Mouse (Mus musculus): ENCODE results near the gene Hspa12b.
A peak's percentile ranks its signal among the peaks of the same experiment; 100 is the strongest.

Hspa12b gene

DNA sequence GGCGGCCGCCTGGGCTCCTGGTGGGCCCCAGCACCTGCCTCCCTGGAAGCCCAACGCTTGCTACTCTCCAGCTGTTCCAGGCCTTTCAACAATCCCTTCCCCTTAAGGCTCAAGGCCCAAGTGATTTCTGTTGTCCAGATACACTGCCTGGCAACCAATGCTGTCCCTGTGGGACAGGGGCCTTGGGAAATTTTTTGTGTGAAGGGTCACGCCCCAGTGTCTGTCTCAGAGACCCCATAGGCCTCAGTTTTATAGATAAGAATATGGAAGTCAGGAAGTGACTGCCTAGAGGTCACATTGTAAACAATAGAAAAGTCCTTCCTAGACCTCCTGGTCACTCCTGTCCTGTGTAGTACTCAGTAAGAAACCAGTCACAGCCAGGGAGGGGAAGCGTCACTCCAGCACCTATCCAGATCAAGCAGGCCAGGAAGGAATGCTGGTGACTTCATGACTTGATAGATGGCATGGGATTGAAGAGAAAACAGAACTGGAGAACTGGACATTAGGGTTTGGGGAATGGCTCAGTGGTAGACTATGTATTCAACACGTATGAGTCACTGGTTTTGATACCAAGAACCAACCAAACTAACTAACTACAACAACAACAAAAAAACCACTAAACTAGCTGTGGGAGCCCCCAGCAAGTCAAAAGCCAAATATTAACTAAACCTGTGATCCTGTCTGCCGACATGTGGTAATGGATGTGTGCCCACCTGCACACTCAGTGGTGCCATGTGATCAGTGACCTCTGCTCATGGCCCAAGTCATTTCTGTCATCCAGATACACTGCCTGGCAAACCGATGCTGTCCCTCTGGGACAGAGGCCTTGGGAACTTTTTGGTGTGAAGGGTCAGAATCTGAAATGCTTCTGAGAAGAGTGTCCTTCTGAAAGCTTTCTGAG, 21.5 kb downstream of the Hspa12b start:
- no peak for DNase-seq (ENCODE audit: low spot score)

DNA sequence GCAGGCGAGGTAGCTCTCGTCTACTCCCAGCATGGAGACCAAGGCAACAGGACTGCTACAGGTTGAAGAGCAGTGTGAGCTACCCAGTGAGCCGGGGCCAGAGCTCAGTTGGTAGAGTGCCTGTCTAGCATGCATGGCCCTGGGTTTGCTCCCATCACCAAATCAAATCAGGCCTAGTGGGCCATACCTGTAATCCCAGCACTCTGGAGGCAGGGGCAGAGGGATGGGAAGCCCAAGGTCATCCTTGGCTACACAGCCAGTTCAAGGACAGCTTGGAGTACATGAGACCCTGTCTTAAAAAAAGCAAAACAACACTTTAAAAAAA, 22.1 kb downstream of the Hspa12b start:
- no peak for DNase-seq (ENCODE audit: low spot score)

DNA sequence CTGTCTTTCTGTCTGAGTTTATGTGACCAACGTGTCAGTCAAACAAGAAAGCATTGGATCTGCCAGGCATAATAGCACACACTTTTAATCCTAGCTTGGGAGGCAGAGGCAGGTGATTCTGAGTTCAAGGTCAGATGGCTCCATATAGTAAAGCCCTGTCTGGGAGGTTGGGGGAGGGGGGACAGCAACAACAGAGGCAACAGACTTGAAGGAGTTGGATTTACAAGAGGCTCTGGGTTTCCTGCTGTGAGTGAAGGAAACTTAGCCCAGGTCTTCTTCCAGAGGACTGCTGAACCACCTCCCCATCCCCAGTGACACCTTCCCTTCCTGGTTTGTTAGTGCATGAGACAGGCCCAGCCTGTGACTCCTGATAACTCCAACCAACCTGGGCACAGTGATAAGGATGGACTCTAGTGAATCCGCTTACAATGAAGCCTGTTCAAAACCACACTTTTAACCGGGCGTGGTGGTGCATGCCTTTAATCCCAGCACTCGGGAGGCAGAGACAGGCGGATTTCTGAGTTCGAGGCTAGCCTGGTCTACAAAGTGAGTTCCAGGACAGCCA, 25.2 kb downstream of the Hspa12b start:
- no peak for DNase-seq (ENCODE audit: low spot score)

DNA sequence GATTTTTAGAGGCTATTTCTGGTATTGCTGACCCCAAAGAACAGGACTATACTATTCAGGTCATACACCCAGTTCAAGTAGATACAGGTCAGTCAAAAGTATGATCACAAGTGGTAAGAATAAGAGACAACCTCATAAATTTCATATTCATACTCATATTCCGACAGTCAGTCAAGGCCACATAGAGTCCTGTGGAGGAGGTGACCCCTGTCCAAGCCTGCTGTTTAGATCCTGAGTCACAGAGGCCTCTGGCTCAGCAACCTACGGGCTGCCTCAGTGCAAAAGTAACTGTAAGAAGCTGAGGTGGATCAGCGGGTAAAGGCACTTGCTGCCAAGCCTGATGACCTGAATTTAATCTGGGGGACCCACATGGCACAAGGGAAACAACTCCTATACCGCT, 27.0 kb downstream of the Hspa12b start:
- DNase-seq (ENCODE audit: low spot score), result no peak

DNA sequence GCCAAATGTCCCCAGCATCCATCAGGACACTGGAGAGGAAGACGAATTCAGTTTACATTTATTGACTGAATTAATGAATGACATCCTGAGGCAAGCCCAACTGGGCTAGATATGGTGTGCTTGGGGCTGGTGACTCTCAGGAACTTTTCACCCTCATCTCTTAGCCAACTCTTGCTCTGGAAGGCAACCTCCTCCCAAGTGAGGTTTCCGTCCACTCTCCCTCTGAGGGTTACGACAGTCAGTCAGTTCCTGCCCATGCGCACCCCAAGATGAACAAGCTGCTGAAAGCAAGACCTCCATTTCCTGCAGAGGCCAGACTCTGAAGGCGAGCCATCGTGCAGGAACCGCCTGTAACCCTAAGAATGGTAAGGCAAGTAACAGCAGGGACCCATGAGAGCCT, 29.9 kb downstream of the Hspa12b start:
- no peak for DNase-seq (ENCODE audit: low spot score)

DNA sequence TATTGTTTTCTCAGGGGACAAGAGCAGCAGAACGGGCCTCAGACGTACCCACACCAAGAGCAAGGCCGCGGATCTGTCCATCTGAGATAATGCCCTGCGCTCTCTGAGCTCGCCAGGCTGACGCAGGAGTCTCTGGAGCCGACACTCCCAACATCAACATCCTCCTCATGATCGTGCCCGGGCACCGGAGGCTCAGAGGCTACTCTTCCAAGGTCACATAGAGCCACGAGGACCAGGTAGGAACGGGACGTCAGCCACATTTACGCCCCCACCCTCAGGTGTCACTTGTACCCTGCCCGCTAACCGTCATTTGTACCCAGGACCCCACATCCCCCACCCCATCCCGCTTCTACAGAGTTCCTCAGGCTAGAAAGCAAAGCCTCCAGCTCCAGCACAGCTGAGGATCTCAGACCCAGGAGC, 32.4 kb downstream of the Hspa12b start:
- DNase-seq (ENCODE audit: low spot score), result no peak

DNA sequence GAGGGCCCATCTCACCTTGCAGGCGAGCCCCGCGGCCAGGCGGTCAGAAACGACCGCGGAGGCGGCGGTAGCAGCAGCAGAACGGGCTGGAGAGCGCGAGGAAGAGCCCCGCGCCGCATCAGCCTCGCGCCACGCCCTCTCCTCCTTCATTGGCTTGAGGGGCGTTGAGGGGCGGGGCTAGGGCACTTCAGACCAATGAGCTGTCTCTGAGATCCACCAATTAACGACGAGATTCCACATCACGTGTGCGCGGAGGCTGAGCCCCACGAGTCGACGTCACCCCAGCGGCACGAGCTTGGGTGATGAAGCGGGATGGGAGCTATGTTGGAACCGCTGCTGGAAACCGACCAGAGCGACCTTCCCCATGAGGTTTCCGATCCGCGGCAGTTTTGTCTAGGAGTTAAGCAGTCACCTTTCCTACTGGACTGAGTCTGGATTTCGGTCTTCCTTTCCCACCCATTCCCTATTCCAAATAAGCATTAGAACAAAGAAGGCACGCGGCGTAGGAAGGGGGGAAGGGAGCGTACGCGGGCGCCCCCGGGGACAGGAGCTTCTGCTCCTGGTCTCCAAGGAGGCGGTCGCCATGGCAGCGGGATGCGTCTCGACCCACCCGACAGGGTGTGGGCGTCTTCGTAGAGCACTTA, 33.0 kb downstream of the Hspa12b start, which contains the start of gene 1700037H04Rik:
TSS of gene 1700037H04Rik (minus strand) at position 144 of the 644 bp plus-strand sequence.
- DNase-seq (ENCODE audit: low spot score), result peak; percentile 98

DNA sequence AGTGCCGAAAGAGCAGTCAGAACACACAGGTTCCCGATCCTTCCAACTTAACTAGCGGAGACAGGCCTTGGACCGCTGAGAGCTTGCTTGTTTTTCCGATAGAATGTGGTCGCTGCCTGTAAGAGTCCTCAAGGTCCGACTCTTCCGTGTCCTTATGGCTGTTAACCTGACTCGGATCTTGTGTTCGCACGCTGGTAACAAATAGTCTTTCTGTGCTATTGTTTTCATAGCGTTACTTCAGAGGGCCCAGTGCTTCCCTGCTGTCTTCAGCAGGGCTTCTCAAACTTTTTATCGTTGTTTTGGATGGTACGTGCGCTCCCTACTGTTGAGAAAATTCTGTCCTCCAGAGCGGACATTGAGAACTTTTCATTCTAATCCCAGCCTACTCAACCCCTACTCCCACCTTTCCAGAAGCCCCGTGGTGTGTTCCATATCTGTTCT, 33.6 kb downstream of the Hspa12b start:
- peak; percentile 45 for DNase-seq (ENCODE audit: low spot score)

DNA sequence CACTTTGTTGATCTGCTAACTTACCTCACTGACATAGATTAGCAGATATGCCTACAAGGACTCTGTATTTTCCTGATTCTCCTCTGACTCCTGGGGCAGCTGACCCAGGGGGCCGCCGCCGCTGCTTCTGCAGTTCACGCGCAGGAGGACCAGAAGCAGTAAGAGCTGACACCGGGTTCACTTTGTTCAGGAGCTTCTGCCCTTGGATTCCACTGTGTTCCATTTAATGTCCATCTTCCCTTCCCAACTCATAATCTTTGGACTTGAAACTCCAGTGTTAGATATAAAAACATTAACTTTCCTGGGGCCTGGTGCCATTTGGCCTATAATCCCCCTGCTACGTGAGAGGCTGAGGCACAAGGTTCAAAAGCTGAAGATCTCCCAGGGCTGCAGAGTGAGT, 36.8 kb downstream of the Hspa12b start:
- no peak for DNase-seq (ENCODE audit: low spot score)

DNA sequence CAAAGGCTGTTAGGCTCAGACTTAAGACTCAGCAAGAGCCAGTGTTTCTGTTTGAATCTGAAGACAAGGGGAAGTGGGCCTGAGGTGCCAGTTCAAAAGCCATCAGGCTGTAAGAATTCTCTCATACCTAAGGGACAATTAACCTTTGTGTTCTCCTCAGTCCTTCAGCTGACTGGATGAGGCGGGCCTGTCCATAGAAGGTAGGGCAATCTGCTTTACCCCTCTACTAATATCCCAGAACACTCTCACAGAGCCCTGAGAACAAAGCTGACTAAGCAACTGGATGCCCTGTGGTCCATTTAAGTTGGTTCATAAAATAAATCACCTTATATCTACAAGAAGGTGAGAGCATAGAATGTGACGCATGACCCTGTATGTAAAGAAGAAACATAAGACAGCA, 39.1 kb downstream of the Hspa12b start:
- DNase-seq (ENCODE audit: low spot score), result no peak

DNA sequence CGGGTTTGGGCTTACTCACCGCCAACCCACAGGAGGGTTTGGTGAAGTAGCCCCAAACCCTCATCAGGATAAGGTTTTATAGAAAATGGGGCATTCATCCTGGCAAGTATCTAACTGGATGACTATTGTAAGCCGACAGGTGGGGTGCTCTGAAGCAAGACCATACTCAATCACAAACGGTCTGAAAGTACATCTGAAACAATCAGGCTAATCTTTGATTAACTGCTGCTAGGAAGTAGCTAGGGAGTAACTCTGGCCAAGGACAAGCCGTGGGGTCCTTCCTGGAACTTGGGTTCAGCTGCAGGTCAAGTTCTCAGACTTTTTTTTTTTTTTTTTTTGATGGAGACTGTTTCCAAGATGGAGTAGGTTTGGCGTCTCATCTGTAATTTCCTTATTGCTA, 40.9 kb downstream of the Hspa12b start:
- DNase-seq (ENCODE audit: low spot score), result no peak

DNA sequence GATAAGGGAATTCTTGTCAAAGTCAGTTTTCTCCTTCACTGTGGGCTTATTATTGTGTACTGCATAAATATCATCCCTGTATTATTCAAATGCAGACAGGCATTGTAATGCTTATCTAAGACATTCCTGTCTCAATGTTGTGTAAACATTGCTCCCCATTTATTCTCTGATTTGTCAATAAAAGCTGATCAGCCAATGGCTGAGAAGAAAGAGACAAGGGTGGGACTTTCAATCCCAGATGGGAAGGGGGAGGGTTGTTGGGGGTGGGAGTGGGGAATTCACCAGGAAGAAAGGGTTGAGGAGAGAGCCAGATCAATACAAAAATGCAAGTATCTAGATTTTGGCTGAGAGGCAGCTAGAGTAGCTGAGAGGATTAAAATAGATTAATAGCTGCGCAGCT, 41.8 kb downstream of the Hspa12b start:
- no peak for DNase-seq (ENCODE audit: low spot score)

DNA sequence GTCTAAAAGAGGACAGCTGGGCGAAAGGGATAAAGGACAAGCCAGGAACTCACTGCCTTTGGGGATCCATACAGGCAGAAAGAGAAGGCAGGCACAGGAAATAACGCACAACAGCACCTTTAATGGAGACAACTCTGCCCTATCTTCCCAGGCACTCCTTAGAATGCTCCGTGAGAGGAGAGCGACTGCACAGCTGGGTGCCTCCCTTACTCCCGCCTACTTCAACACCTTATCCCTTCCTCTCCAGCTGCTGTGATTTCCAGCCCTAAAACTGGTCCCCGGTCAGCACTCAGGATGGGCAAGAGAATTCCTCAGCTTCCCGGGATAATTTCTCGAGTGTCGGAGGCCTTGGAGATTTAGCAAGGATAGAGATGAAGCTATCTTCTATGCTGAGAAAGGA, 43.9 kb downstream of the Hspa12b start:
- DNase-seq (ENCODE audit: low spot score), result no peak

DNA sequence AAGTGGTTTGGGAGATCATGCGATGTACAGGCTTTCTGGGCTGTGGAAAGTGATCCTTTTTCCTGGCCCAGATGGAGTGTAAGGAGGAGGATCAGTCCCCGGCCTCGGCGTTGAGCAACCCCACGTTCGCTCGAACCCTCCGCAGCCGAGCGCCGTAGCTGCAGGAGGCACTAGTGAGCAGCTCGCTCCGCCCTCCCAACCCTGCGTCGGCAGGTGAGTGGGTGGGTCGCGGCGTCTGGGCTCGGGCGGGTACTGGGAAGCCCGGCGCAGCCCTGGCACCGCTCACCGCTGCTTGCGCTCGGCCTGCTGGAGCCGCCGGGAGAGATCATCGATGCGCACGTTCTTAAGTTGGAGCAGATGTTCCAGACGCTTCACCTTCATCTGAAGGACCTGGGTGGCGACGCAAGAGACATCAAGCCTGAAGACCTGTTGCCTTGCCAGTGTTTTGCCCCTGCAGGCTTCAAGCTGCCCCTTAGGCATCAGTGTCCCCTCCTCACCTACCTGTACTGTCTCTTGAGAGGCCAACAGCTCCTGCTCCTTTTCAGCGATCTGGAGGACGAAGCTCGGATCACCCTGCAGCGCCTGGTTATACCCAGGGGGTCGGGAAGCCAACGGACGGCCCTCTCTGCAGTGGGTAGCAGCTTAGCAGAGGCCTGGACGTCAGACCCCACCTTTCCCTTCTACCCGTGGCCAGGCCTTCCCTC, 44.5 kb downstream of the Hspa12b start:
- peak; percentile 73 for DNase-seq (ENCODE audit: low spot score)

DNA sequence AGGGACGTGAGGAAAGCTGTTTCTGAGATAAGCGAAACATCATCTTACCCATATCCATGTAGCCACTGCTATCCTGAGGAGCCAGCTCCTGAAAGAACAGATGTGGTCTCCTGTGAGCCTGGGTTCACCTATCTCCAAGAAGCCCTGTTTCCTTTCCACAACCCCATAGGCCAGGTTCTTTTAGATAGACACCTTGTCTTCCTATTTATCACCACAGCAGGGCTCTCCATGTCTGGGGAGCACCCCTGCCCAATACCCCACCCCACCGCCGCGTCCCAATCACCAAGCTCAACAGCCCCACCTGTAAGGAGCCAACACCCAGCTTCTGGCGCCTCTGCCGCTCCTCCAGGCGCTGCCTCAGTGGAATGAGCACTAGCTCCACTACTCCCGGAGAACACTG, 45.2 kb downstream of the Hspa12b start:
- no peak for DNase-seq (ENCODE audit: low spot score)

DNA sequence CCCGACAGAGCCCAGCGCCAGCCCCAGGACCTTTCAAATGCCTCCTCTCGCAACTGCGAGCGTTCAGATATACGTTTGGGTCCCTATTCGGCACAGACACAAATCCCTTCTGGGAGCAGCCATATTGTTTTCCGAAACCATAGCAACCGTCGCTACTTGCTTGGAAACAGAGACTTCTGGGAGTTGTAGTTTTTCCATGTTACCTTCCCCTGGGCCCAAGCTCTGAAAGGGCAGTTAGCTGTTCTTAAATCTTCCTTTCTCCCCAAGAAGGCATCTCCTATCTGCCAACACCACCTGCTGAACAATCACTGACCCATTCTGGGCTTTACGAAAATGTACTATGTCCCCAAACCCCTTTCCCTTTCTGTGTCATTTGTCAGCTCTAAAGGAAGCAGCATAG, 47.6 kb downstream of the Hspa12b start:
- peak; percentile 76 for DNase-seq (ENCODE audit: low spot score)

DNA sequence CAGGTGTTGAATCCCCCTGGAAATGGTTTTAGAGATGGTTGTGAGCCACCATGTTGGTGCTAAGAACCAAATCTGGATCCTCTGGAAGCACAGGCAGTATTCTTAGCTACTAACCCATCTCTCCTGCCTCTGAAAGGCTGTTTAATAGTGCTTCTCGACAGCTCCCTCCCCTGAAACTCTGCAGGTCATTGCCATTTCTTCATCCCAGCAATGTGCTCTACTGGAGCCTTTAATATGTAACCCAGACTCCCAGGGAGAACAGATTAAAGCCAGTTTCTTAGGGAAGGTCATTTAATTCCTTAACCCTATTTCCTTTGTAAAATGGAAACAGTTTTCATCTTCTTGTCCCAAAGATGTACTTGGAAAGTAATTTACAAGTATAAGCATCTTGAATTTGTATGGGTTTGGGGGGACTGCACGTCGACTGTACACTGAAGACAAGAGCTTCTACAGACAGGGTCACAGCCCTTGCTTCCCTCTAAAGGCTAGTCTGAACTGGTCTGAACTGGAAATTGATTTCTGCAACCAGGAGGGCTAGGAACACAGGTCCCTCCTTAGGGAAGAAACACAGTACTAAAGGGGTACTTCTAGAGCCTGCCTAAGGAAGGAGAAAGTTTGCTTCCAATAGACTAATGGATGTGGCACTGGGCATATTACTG, 48.3 kb downstream of the Hspa12b start:
- no peak for DNase-seq (ENCODE audit: low spot score)

DNA sequence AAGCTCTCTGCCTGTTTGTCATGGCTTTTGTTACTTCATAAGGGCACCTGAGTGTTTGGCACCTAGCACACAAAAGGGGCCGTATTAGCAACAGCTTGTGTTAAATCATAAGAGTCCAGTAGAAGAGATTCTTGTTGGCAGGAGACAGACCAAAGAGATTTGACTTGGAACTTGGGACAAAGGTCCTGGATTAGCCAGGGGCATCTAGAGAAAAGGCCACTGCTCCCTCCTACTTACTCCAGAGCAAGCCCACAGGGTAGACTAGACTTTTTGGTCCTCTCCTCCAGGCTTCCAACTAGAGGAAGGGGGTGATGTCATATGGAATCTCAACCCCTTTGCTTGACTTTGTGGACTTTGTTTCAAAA, 48.8 kb downstream of the Hspa12b start:
- no peak for DNase-seq (ENCODE audit: low spot score)

DNA sequence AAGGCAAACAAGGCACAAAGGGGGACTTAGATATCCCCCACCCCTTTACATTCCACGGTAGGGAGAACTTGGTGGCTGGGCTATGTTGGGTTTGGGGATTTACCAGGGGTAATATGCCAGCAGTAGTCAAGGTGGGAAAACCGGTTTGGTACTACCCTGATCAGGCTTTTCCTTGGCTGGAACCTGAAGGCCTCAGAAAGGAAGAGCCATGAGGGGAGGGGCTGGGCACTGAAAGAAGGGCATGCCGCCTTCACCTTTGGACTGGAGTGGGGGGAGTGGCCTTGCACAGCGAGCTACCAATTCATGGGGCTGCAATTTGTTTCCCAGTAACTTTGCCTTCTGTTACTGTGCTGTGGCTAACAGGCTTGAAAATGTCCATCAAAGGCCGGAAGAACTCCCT, 49.4 kb downstream of the Hspa12b start:
- DNase-seq (ENCODE audit: low spot score), result no peak

DNA sequence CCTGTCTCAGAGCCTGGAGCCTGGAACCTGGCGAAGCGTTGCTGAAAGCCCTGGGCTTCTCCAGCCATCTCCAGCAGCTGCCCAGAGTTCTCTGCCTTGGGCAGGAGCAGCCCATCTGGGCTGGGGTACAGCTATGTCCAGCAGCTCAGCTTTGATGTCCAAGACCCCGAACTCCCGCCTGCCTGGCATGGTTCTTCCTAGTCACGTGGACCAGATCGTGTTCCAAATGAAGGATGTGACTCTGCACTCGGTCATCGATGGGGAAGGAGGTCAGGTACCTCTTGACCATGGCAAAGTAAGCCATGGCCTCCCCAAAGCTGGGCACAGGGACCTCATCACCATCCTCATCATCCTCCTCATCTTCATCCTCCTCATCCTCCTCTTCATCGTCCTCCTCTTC, 50.9 kb downstream of the Hspa12b start:
- no peak for DNase-seq (ENCODE audit: low spot score)

DNA sequence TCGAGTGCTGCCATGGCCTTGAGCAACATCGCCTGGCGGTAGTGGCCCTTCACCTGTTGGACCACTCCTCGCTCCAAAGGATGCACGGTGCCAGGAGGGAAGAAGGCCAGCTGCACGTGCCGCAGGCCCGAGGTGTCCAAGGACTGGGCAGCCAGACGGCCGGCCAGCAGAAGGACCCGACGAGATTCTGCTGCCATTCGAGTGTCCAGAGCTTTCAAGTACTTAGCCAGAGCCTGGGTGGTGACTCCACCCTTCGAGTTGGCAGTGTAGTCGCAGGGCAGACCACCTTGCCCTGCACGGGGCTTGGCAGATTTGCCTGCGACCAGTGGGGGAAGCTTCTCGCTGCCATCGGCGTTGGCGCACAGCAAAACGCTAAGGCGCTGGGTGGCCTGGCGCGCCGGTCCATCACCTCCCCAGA, 51.8 kb downstream of the Hspa12b start:
- no peak for DNase-seq (ENCODE audit: low spot score)

DNA sequence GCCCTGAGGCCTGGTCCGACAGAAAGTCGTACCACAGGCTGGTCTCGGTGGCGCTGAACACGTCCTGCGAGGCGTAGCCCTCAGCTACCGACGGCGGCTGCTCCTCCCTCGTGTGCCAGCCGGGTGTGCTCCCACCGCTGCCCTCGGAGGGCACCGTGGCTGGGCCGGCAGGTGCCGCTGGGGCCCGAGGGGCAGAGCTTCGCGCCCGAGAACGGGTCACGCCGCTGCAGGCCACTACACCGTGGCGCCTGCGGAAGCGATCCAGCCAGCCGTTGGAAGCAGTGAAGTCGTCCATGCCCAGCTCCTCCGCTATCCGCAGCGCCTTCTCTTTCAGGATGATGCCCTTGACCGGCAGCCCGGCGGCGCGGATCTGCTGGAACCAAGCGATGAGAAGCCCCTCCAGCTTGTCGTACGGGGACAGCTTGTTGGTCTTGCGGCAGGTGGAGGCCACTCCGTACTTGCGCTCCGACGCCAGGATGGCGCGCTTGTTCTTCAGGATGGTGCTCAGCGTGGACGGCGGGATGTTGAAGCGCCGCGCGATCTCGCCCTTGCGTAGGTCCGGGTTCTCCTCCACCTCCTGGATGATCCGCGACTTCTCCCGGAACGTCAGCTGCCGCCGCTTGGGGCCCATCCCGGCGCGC, 52.3 kb downstream of the Hspa12b start:
- DNase-seq (ENCODE audit: low spot score), result peak; percentile 65
